Mouse (Mus musculus): Measurements from ENCODE around the gene Isy1. TPM values are rescaled to one million over a fixed set of nuclear protein-coding genes. Genes with fewer than 3 reads are reported as not detected.
"Not testable (repeated sequence)": the region's sequence is repeated elsewhere in the genome, so short reads cannot be mapped to it uniquely, and the experiment has no call there.

Isy1 gene
- polyA plus RNA-seq, 1 experiment = 21.0 TPM

- no peak overlapping the region for H3K27ac ChIP-seq (replicated peaks; ENCODE audit: low read depth, low read length)
- H3K4me1 ChIP-seq (ENCODE audit: control insufficient read depth, insufficient read depth, insufficient read length, low read length) = no peaks in the 10 kb centered on the region
- no peak overlapping the region for H3K4me3 ChIP-seq (ENCODE audit: insufficient read depth, low read depth, low read length)
These were observed 57.9 kb downstream of the Isy1 start for GRCm38 (mm10) chr6:87780546-87781301.

DNA sequence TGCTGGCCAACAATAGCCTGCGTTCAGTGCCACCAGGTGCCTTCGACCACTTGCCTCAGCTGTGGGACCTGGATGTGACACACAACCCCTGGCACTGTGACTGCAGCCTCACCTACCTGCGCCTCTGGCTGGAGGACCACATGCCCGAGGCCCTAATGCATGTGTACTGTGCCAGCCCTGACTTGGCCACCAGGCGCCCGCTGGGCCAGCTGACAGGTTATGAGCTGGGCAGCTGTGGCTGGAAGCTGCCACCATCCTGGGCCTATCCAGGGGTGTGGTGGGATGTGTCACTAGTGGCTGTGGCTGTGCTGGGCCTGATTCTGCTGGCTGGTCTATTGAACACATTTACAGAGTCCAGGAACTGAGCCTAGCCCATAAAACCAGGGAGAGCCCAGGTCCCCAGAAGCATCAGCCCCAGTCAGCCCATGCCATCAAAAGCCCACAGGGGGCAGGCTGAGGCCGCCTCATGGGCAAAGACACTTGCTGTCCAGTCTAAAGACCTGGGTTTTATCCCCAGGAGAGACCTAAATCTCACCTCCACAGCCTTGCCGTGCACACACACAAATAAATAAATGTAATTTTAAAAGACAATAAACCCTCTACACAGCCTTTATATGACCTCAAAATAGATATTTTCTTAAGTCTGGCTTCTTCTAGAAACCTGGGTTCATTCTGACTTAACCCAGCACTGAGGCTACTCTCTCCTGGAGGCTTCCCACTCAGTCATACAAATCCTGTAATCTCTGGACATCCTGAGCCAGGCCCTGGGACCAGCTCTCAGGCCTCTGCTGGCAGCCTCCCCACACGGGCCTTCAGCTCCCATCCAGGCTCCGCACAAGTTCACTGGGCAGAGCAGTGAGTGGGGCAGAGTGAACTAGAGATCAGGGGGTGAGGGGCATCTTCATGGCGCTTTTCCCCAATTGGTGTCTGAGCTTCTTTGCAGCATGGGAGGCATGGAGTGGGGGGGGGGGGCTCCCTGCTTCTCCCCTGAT lies 59.1 kb downstream of the Isy1 start:
- H3K4me3 ChIP-seq (ENCODE audit: insufficient read depth, low read depth, low read length) = no peak overlapping the region
- no peaks in the 10 kb centered on the region for H3K4me1 ChIP-seq (ENCODE audit: control insufficient read depth, insufficient read depth, insufficient read length, low read length)
- H3K27ac ChIP-seq (replicated peaks; ENCODE audit: low read depth, low read length) = no peak overlapping the region

- no peaks in the 10 kb centered on the region for H3K4me1 ChIP-seq (ENCODE audit: control insufficient read depth, insufficient read depth, insufficient read length, low read length)
- no peak overlapping the region for H3K4me3 ChIP-seq (ENCODE audit: insufficient read depth, low read depth, low read length)
- no peak overlapping the region for H3K27ac ChIP-seq (replicated peaks; ENCODE audit: low read depth, low read length)
These were observed 60.1 kb downstream of the Isy1 start for GRCm38 (mm10) chr6:87778294-87779173.

- no peak within 1 kb of the TSS for H3K27ac ChIP-seq (replicated peaks; ENCODE audit: low read depth, low read length)
- H3K4me3 ChIP-seq (ENCODE audit: insufficient read depth, low read depth, low read length) = no peak within 1 kb of the TSS
- no peaks in the 10 kb centered on the region for H3K4me1 ChIP-seq (ENCODE audit: control insufficient read depth, insufficient read depth, insufficient read length, low read length)
These were observed 60.8 kb downstream of the Isy1 start, which contains the start of gene Gp9 for GRCm38 (mm10) chr6:87777842-87778241. Gp9 (plus strand) TSS chr6:87778072.

DNA sequence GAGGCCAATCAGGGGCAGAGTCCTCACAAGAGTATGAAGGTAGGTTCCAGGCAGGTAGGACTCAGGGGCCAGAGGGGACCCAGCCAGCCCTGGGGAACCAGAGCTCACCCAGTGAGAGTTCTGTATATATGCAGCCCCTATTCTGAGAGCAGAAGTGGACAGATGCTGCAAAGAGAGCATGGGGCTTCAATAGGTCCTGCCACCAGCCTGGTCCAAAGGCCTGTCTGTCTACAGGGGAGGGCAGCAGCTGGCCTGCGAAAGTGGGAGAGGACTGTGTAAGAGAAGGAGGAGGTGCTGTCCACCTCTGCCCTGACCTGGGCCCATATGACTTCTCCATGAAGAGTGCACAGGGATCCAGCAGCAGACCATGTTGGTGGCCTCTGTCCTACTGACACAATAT lies 61.9 kb downstream of the Isy1 start:
- H3K27ac ChIP-seq (replicated peaks; ENCODE audit: low read depth, low read length) = no peak overlapping the region
- no peaks in the 10 kb centered on the region for H3K4me1 ChIP-seq (ENCODE audit: control insufficient read depth, insufficient read depth, insufficient read length, low read length)
- no peak overlapping the region for H3K4me3 ChIP-seq (ENCODE audit: insufficient read depth, low read depth, low read length)

DNA sequence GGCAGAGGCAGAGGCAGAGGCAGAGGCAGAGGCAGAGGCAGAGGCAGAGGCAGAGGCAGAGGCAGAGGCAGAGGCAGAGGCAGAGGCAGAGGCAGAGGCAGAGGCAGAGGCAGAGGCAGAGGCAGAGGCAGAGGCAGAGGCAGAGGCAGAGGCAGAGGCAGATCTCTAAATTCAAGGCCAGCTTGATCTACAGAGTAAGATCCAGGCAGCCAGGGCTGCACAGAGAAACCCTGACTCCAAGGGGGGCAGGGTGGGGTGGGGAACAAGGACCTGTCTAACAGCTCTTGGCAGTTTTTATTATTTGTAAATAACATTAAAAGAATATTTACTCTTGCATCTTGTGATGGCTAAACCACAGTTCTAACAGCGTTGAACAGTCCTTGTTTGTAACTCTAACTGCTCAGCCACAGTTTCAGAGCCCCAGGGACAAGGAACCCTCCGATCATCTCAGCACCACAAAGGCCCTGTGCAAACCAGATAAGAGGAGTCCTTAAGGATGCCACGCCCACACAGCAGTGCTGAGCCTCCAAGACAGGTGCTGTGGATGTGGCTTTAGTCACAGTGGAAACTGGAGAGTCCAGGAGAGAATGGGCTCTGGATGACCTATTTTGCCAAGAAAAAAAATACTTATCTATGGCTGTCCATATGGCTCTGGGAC lies 62.9 kb downstream of the Isy1 start:
- no peak overlapping the region for H3K4me3 ChIP-seq (ENCODE audit: insufficient read depth, low read depth, low read length)
- H3K27ac ChIP-seq (replicated peaks; ENCODE audit: low read depth, low read length) = no peak overlapping the region
- H3K4me1 ChIP-seq (ENCODE audit: control insufficient read depth, insufficient read depth, insufficient read length, low read length) = no peaks in the 10 kb centered on the region

- no peak overlapping the region for H3K4me3 ChIP-seq (ENCODE audit: insufficient read depth, low read depth, low read length)
- H3K4me1 ChIP-seq (ENCODE audit: control insufficient read depth, insufficient read depth, insufficient read length, low read length) = no peaks in the 10 kb centered on the region
- no peak overlapping the region for H3K27ac ChIP-seq (replicated peaks; ENCODE audit: low read depth, low read length)
These were observed 63.7 kb downstream of the Isy1 start for GRCm38 (mm10) chr6:87774909-87775308.

DNA sequence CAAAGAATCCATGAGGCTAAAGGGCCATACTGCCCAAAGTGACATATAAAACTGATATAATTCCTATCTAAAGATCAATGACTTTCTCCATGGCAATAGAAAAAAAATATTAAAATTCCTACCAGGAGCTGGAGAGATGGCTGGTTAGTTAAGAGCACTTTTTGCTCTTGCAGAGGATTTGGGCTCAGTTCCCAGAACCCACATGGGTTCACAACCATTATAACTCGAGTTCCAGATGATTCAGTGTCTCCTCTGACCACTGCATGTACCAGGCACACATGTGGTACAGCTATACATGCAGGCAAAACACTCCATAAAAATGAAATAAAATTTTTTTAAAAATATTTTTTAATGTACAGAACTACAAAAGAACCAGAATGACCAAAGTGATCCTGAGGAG lies 64.1 kb downstream of the Isy1 start:
- Histone ChIP-seq H3K4me3 (ENCODE audit: insufficient read depth, low read depth, low read length) (no peak overlapping the region), H3K27ac (replicated peaks; ENCODE audit: low read depth, low read length) (no peak overlapping the region), H3K4me1 (ENCODE audit: control insufficient read depth, insufficient read depth, insufficient read length, low read length) (no peaks in the 10 kb centered on the region)

DNA sequence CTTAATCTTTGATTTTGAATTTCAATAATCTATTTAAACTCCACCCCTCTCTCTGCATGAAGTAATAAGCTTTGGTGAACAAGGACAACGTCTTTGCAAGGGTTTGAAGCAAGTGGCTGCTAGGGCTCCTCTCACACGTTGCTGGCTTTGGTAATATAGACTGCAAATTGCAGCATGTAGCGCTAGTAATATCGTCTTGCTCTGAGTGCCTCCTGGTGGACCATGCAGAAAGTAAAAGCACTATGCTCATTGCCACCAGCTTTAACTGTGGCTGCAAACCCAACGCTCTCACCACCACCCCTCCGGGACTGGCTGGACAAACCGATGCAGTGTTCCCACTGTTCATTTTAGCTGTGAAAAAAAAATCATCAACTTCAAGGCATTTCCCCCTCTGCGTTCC lies 68.0 kb downstream of the Isy1 start:
- Histone ChIP-seq H3K4me3 (ENCODE audit: insufficient read depth, low read depth, low read length) (no peak overlapping the region), H3K27ac (replicated peaks; ENCODE audit: low read depth, low read length) (no peak overlapping the region), H3K4me1 (ENCODE audit: control insufficient read depth, insufficient read depth, insufficient read length, low read length) (no peaks in the 10 kb centered on the region)

DNA sequence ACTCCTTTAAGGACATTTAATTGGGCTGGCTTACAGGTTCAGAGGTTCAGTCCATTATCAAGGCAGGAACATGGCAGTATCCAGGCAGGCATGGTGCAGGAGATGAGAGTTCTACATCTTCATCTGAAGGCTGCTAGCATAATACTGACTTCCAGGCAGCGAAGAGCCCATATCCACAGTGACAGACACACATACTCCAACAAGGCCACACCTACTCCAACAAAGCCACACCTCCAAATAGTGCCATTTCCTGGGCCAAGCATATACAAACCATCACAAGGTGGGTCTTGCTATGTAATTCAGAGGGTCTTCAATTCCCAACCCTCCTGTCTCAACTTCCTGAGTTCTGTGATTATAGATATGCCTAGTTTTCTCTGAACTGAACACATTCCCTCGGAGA lies 74.3 kb downstream of the Isy1 start:
- not testable (repeated sequence) for H3K4me1 ChIP-seq (ENCODE audit: control insufficient read depth, insufficient read depth, insufficient read length, low read length); H3K4me3 ChIP-seq (ENCODE audit: insufficient read depth, low read depth, low read length); H3K27ac ChIP-seq (replicated peaks; ENCODE audit: low read depth, low read length)

Other genes starting within 250 kb of the Isy1 start
- gene Prokr1, start 248.1 kb downstream of the Isy1 start, polyA plus RNA-seq (2012; ENCODE audit: insufficient read depth, insufficient read length, missing spikeins) = 0.24 TPM in 1 of 2 replicates, not detected in the other
- gene Aplf, start 166.6 kb downstream of the Isy1 start, polyA plus RNA-seq (2012; ENCODE audit: insufficient read depth, insufficient read length, missing spikeins) = 1.7 and 2.6 TPM in 2 replicates
- gene Efcc1, start 107.9 kb downstream of the Isy1 start, polyA plus RNA-seq (2012; ENCODE audit: insufficient read depth, insufficient read length, missing spikeins) = 0.36 TPM in 1 of 2 replicates, not detected in the other
- gene Gp9, start 60.7 kb downstream of the Isy1 start, polyA plus RNA-seq (2012; ENCODE audit: insufficient read depth, insufficient read length, missing spikeins) = not detected in 2 replicates
- 4.7 and 16.0 TPM in 2 replicates for gene Rab43, start 26.6 kb downstream of the Isy1 start, polyA plus RNA-seq (2012; ENCODE audit: insufficient read depth, insufficient read length, missing spikeins)
- not detected in 2 replicates for gene Gm45140, start 3.0 kb downstream of the Isy1 start, polyA plus RNA-seq (2012; ENCODE audit: insufficient read depth, insufficient read length, missing spikeins)
- 367 and 450 TPM in 2 replicates for gene Cnbp, start 12.3 kb upstream of the Isy1 start, polyA plus RNA-seq (2012; ENCODE audit: insufficient read depth, insufficient read length, missing spikeins)
- 40.1 and 45.5 TPM in 2 replicates for gene Copg1, start 49.0 kb upstream of the Isy1 start, polyA plus RNA-seq (2012; ENCODE audit: insufficient read depth, insufficient read length, missing spikeins)
- gene Hmces, start 75.1 kb upstream of the Isy1 start, polyA plus RNA-seq (2012; ENCODE audit: insufficient read depth, insufficient read length, missing spikeins) = 7.9 and 15.3 TPM in 2 replicates
- gene H1fx, start 142.8 kb upstream of the Isy1 start, polyA plus RNA-seq (2012; ENCODE audit: insufficient read depth, insufficient read length, missing spikeins) = 2.3 and 2.8 TPM in 2 replicates
- gene Rab7, start 206.5 kb upstream of the Isy1 start, polyA plus RNA-seq (2012; ENCODE audit: insufficient read depth, insufficient read length, missing spikeins) = 202 and 234 TPM in 2 replicates
- gene Rpn1, start 245.7 kb upstream of the Isy1 start, polyA plus RNA-seq (2012; ENCODE audit: insufficient read depth, insufficient read length, missing spikeins) = 42.2 and 50.8 TPM in 2 replicates

Data from brown adipose tissue, adult 24 weeks (tissue).